Mouse (Mus musculus) neutrophil, adult 65 days (primary cell): Measurements from ENCODE around the gene 4930564D02Rik. TPM values are rescaled to one million over a fixed set of nuclear protein-coding genes. Genes with fewer than 3 reads are reported as not detected.

Experiments
- total RNA-seq: library from RNA; stranded (reverse); gene quantifications from 2 replicates; pipeline ENCODE4 v1.2.4, GENCODE M21; 2023

The 4930564D02Rik gene
- not detected in 2 replicates for total RNA-seq

GRCm38 (mm10) chr3:105066544-105066943, at the start of gene 4930564D02Rik:
Gene 4930564D02Rik, plus strand, starts transcription at chr3:105066844.

GRCm38 (mm10) chr3:105052937-105053697, 13.5 kb upstream of the 4930564D02Rik start, which contains the start of gene Cttnbp2nl:
Gene Cttnbp2nl, minus strand, starts transcription at chr3:105053146.

Other genes with a start within 250 kb of the 4930564D02Rik start
- 74.1 and 79.5 TPM in 2 replicates for gene Mov10, start 248.3 kb upstream of the 4930564D02Rik start, total RNA-seq
- gene St7l, start 202.8 kb upstream of the 4930564D02Rik start, total RNA-seq: 25.8 and 32.1 TPM in 2 replicates
- gene Capza1, start 202.3 kb upstream of the 4930564D02Rik start, total RNA-seq: 293 and 362 TPM in 2 replicates
- not detected in 2 replicates for gene Wnt2b, start 104.9 kb upstream of the 4930564D02Rik start, total RNA-seq
- gene Cttnbp2nl, start 13.7 kb upstream of the 4930564D02Rik start, total RNA-seq: 0.36 and 0.82 TPM in 2 replicates